Mouse (Mus musculus) kidney, adult 11 months (tissue): Measurements from ENCODE around the gene Gm49354.
"Not testable (repeated sequence)": the region's sequence is repeated elsewhere in the genome, so short reads cannot be mapped to it uniquely, and the experiment has no call there.

Source experiments
- DNase-seq: peaks from one replicate; pipeline ENCODE4 v3.0.0; 2022

The Gm49354 gene

DNA sequence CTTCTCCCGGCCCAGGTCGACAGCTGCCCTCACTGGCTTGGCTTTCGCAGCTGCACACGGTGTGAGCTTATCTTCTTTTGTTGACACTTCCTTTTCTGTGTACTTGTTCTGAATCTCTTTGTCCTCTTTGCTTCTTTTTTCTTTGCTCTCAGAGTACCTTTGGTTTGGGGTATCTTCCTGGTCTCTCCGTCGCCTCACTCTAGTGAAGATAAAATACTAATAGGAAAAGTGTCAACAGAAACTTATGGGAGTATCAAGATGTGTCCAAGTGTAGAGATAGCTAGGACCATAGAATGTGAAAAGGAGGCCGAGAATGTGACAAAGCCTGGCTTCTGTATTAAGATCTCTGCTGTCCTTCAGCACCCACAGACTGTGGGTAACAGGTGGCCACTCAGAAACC lies at the start of gene Gm49354:
Gene Gm49354 (minus strand): TSS at position 101 of the 400 bp plus-strand sequence.
- DNase-seq: no peak

- peak; percentile 55 for DNase-seq
Measured at GRCm38 (mm10) chr13:59825966-59826365, 43.9 kb upstream of the Gm49354 start.

DNA sequence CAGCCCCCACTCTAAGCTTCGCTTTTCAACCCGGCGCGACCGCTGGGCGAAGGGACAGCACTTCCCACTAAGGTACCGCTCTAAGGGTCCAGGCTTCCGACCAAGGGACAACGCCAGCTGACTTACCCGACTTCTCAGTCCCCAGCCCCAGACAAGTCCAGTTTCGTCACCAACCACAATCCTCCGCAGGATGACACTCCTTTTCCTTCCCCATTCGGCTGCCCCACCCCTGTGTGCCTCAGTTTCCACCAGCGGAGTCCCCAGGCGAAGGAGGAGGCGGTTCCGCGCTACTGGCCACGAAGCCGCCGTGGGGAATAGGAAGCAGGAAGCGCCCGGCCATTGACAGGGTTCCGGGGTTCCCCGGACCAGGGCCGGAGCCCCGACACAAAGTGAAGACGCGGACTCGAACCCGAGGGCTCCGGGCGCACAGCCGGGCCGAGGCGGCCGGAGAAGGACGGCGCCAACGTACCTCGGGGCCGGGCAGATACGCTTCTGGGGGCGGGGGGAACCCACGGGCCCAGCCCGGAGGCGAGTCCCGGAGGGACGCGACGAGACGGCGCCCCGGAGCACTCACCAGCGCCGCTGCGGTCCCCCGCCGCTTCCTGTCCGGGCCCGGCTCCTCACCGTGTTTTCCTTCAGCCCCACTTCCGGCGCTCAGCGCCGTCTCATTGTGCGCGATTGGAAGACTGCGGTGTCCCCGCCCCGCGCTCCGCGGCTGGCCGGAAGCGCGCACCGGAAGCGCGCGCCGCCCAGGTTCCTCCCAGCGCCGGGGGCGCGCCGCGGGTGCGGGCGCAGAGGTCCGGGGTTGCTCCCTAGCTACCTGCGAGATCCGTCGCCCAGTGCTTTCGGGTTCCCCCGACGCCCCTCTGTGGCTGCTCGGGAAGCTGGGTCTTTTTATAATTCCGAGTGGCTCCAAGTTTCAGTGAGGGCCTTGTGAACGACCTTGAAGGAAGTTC lies 40.7 kb upstream of the Gm49354 start, which contains the start of gene Tut7:
Gene Tut7 (minus strand): TSS at position 641 of the 956 bp plus-strand sequence.
- peak; percentile 93 for DNase-seq

DNA sequence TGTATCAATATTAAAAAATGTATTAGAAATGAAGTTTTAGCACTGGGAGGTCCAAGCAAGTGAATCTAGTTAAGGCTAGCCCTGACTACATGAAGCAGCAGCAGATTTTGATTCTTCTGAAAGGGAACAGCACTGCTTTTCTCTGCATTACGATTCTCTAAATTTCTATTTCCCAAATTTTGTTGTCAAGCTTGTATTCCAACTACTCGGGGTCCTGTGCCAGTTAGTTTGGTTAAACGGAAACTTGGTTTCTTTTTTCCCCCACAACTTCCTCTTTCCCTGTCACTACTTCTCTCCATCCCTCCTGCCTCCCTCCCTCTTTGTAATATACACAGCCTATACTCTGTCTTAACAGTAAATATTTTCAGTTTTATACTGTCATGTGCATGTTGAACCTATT lies 38.8 kb upstream of the Gm49354 start:
- no peak for DNase-seq

- no peak for DNase-seq
Measured at GRCm38 (mm10) chr13:59820114-59820513, 38.1 kb upstream of the Gm49354 start.

DNA sequence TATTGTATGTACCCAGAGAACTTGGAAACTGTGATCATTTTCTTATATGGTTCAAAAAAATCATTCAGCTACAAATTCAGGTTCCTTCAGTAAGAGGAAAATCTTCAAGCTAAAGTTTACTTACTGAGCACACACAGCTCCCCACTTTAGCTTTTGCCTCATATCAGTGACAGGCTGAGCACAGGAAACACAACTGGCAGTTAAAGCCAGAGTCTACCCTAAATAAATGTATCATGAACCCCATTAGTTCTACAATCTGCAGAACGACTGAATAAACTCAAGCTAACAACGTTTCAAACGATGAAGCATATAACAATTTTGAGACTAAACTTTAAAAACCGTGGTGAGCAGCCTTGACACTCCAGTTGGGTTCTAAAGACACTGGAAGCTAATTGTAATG lies 35.3 kb upstream of the Gm49354 start:
- no peak for DNase-seq

- no peak for DNase-seq
Measured at GRCm38 (mm10) chr13:59814109-59814591, 32.1 kb upstream of the Gm49354 start.

- no peak for DNase-seq
Measured at GRCm38 (mm10) chr13:59811581-59811980, 29.5 kb upstream of the Gm49354 start.

- DNase-seq: peak; percentile 17
Measured at GRCm38 (mm10) chr13:59801000-59801399, 19.0 kb upstream of the Gm49354 start.

GRCm38 (mm10) chr13:59800077-59800476 lies 18.0 kb upstream of the Gm49354 start:
- no peak for DNase-seq

- DNase-seq: no peak
Measured at GRCm38 (mm10) chr13:59798306-59798705, 16.3 kb upstream of the Gm49354 start.

DNA sequence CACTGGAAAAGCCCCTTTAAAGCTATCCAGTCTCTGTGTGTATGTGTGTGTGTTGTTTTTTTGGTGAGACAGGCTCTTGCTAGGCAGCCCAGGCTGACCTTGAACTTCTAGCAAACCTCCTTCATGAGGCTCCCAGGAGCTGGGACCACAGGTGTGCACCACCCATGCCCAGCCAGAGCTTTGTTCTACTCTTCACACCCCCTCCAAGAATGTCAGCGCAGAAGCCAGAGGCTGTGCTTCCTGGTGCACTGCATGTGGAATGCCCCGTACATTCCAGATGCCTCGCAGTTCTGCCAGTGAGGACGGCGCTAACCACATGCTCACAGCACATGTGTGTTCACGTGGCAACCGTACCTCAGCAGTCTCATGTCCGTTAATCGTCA lies 14.4 kb upstream of the Gm49354 start:
- no peak for DNase-seq

- DNase-seq: no peak
Measured at GRCm38 (mm10) chr13:59795807-59796465, 13.9 kb upstream of the Gm49354 start.

DNA sequence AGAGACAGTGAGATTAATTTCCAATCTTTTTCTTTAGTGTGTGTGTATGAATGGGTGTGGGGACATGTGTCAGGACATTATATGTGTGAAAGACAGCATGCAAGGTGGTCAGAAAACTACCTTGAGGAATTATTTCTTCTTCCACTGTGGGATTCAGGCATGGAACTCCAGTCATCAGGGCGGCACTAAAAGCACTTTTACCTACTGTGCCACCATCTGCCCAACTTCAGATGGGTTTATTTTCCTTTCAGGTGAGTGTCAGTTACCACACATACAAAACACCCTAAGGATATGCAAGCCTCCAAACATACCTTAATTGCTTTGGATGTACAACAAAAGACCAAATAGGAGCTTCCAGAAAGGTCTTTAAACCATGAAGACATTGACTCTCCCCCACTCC lies 12.7 kb upstream of the Gm49354 start:
- no peak for DNase-seq

DNA sequence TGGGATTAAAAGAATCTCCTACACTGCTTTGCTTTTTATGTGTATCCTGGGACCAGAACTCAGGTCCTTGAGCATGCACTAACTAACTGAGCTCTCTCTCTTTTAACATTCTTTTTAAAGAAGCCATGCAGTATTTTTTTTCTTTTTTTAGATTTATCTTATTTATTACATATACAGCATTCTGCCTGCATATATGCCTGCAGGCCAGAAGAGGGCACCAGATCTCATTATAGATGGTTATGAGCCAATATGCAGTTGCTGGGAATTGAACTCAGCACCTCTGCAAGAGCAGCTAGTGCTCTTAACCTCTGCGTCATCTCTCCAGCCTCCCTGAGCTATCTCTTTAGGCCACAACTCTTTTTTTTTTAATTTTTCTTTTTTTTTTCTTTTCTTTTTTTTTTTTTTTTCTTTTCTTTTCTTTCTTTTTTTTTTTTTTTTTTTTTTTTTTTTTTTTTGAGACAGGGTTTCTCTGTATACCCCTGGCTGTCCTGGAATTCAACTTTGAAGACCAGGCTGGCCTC lies 2.2 kb downstream of the Gm49354 start:
- DNase-seq: not testable (repeated sequence)

DNA sequence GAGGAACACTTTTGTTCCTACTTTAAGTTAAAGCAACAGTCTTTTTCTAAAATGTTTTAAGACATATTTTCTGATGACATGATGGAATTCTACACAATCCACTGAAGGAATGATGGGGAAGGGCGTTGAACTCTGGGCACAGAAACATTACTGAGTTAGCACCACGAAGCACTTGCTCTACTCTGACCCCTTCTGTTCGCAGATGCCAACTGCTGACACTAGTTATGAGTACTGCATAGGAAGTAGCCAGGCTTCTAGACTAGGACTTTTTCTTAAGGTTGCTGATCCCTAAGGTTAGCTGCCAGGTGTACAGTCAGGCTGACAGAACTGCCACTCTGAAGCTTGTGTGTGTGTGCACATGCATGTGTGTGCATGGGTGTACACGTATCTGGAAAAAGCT lies 2.8 kb downstream of the Gm49354 start:
- no peak for DNase-seq

DNA sequence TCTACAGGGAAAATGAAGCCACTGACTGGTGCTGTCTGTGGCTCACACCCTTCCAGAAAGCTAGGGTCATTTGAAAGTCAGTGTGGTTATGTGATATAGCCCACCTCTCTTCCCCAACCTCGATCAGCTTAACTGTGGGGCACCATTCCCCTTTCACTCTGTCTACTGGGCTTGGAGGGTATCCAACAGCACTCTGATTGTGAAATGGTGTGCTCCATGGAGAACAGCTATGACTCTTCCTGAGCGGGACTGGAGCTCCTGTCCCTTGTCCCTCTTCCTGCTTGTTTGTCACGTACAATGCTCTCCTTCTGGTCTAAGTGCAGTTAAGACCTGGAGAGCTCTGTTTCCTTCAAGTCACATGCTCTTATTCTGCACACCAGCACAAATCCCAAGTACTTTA lies 6.9 kb downstream of the Gm49354 start:
- DNase-seq: no peak

DNA sequence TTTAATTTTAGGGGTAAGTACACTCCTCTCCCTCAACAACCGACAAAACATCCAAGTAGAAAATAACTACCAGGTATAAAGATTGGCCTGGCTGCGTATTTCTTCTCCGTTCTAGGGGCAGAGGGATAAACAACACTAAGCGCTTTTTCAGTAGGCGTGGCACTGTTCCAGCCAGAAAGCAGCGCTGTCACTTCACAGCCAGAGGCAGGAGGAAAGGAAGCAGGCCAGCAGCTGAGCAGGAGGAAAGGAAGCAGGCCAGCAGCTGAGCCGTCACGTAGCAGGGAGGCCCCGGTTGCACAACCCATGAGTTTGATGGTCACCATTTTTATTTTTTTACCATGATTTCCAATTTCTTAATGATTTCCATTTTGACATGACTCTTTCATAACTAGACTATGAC lies 10.8 kb downstream of the Gm49354 start:
- peak; percentile 61 for DNase-seq

DNA sequence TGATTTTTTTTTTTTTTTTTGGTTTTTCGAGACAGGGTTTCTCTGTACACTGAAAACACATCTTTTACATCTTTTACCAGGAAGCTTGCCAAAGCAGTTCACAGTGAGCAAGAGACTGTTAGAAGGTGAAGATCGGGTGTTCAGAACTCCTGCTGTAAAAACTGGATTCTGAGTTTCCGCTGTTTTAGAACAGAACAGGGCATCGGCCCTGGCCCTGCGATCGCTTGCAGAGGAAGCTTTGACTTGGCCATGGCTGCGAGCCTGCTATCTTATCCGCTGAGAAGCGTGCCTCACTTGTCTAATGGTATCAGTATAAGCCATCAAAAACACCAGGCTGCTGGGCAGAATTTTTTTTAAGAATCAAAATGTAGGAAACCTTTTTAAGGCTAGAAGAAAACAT lies 11.2 kb downstream of the Gm49354 start:
- no peak for DNase-seq

DNA sequence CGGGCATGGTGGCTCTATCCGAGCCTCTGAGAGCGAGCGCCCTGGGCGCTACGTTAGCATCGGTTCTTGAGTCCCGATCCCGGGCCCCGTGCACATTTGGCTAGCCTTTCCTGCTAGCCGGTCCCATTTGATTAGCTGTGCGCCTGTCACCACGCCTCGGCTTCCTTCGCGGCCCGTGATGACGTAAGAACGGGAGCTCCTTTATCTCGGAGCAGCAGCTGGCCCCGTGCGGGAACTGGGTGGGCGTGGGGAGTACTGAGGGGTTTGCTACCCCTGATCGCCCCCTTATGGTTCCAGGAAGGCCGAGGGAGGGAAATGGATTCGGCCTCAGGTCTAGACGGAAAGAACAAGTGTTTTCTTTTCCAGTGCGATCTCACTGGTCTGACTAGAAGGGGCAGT lies 11.9 kb downstream of the Gm49354 start:
- peak; percentile 83 for DNase-seq

- peak; percentile 98 for DNase-seq
Measured at GRCm38 (mm10) chr13:59769296-59770163, 12.5 kb downstream of the Gm49354 start, which contains the start of gene Isca1. TSS of gene Isca1 (minus strand) at chr13:59769810.

GRCm38 (mm10) chr13:59768531-59768930 lies 13.5 kb downstream of the Gm49354 start:
- DNase-seq: peak; percentile 21
